Mouse (Mus musculus): ENCODE measurements around the gene Slc29a3.

GRCm38 (mm10) chr10:60689396-60689795, 63.2 kb downstream of the Slc29a3 start:
- TF ChIP-seq POLR2A (IDR thresholded peaks at IDR 0.05; ENCODE audit: low read depth, low read length), result no peak
- TF ChIP-seq CTCF (conservative IDR thresholded peaks at IDR 0.05; ENCODE audit: insufficient read depth, insufficient read length, low read depth, low read length), result no peak
